Mouse (Mus musculus): ENCODE measurements around the gene Gm16253. TPM values are rescaled to one million over a fixed set of nuclear protein-coding genes. Genes with fewer than 3 reads are reported as not detected.
"Not testable (repeated sequence)": the region's sequence is repeated elsewhere in the genome, so short reads cannot be mapped to it uniquely, and the experiment has no call there.

The Gm16253 gene
- total RNA-seq, 2 experiments from 2014 or later, result 1.5 TPM

GRCm38 (mm10) chr3:96597435-96597891 is 20.7 kb downstream of the Gm16253 start:
- peak in 1 of 2 experiments; percentile 30 for DNase-seq (ENCODE audit: low spot score in 2 of 2)

GRCm38 (mm10) chr3:96598156-96599068 is 21.6 kb downstream of the Gm16253 start:
- peak in 1 of 2 experiments; percentile 70 for DNase-seq (ENCODE audit: low spot score in 2 of 2)

GRCm38 (mm10) chr3:96599069-96599393 is 22.2 kb downstream of the Gm16253 start:
- no peak for DNase-seq (ENCODE audit: low spot score in 2 of 2)

GRCm38 (mm10) chr3:96599411-96599810 is 22.6 kb downstream of the Gm16253 start:
- no peak for DNase-seq (ENCODE audit: low spot score in 2 of 2)

- peak; percentile 89 to 93 for DNase-seq (ENCODE audit: low spot score in 2 of 2)
Observed at GRCm38 (mm10) chr3:96600639-96601250, 24.0 kb downstream of the Gm16253 start, which contains the start of gene Lix1l. Gene Lix1l (plus strand): TSS chr3:96601149.

GRCm38 (mm10) chr3:96601251-96601787 is 24.5 kb downstream of the Gm16253 start:
- DNase-seq (ENCODE audit: low spot score in 2 of 2), result peak; percentile 61 to 84

GRCm38 (mm10) chr3:96601941-96602703 is 25.3 kb downstream of the Gm16253 start:
- peak in 1 of 2 experiments; percentile 59 for DNase-seq (ENCODE audit: low spot score in 2 of 2)

GRCm38 (mm10) chr3:96602704-96603084 is 25.9 kb downstream of the Gm16253 start:
- no peak for DNase-seq (ENCODE audit: low spot score in 2 of 2)

GRCm38 (mm10) chr3:96603311-96603710 is 26.5 kb downstream of the Gm16253 start:
- DNase-seq (ENCODE audit: low spot score in 2 of 2), result no peak

- DNase-seq (ENCODE audit: low spot score in 2 of 2), result not testable (repeated sequence)
Observed at GRCm38 (mm10) chr3:96606007-96606406, 29.2 kb downstream of the Gm16253 start.

GRCm38 (mm10) chr3:96606618-96607017 is 29.8 kb downstream of the Gm16253 start:
- no peak for DNase-seq (ENCODE audit: low spot score in 2 of 2)

GRCm38 (mm10) chr3:96617941-96618340 is 41.2 kb downstream of the Gm16253 start:
- DNase-seq (ENCODE audit: low spot score in 2 of 2), result no peak

GRCm38 (mm10) chr3:96623201-96623600 is 46.4 kb downstream of the Gm16253 start:
- no peak for DNase-seq (ENCODE audit: low spot score in 2 of 2)

GRCm38 (mm10) chr3:96629729-96630600 is 53.2 kb downstream of the Gm16253 start, which contains the start of gene Rbm8a:
Gene Rbm8a (plus strand): TSS chr3:96629933.
- peak; percentile 88 to 96 for DNase-seq (ENCODE audit: low spot score in 2 of 2)

Other genes with a start within 250 kb of the Gm16253 start
- not detected for gene BC107364, start 124.7 kb upstream of the Gm16253 start, total RNA-seq (2021)
- gene Hfe2, start 51.8 kb upstream of the Gm16253 start, total RNA-seq (2021), result 100 to 1,000 TPM; 283 to 297 TPM
- gene Txnip, start 19.0 kb upstream of the Gm16253 start, total RNA-seq (2021), result 100 to 1,000 TPM; 318 to 360 TPM
- gene Polr3gl, start 17.2 kb downstream of the Gm16253 start, total RNA-seq (2021), result 10 to 100 TPM; 32.4 to 34.2 TPM
- 1 to 10 TPM; 1.9 TPM for gene Ankrd34a, start 19.7 kb downstream of the Gm16253 start, total RNA-seq (2021)
- gene Lix1l, start 24.2 kb downstream of the Gm16253 start, total RNA-seq (2021), result 10 to 100 TPM; 41.8 to 42.9 TPM
- 10 to 100 TPM; 67.3 to 77.2 TPM for gene Rbm8a, start 52.9 kb downstream of the Gm16253 start, total RNA-seq (2021)
- 10 to 100 TPM; 28.8 to 30.8 TPM for gene Pex11b, start 58.4 kb downstream of the Gm16253 start, total RNA-seq (2021)
- under 1 TPM; 0.31 to 0.61 TPM for gene Gm42957, start 58.5 kb downstream of the Gm16253 start, total RNA-seq (2021)
- 1 to 10 TPM; 5.6 to 6.8 TPM for gene Itga10, start 68.6 kb downstream of the Gm16253 start, total RNA-seq (2021)
- gene Ankrd35, start 93.1 kb downstream of the Gm16253 start, total RNA-seq (2021), result 1 to 10 TPM; 2.0 to 2.6 TPM
- gene Pias3, start 119.4 kb downstream of the Gm16253 start, total RNA-seq (2021), result 10 to 100 TPM; 30.7 to 33.3 TPM
- 1 to 10 TPM; 1.3 to 1.7 TPM for gene Nudt17, start 131.6 kb downstream of the Gm16253 start, total RNA-seq (2021)
- 10 to 100 TPM; 23.6 to 24.5 TPM for gene Polr3c, start 150.6 kb downstream of the Gm16253 start, total RNA-seq (2021)
- 10 to 100 TPM; 45.1 to 50.6 TPM for gene Rnf115, start 150.7 kb downstream of the Gm16253 start, total RNA-seq (2021)